Mouse (Mus musculus): ENCODE measurements around the gene 1700001P01Rik. TPM values are rescaled to one million over a fixed set of nuclear protein-coding genes. Genes with fewer than 3 reads are reported as not detected.
A peak's percentile ranks its signal among the peaks of the same experiment; 100 is the strongest.
"Not testable (repeated sequence)": the region's sequence is repeated elsewhere in the genome, so short reads cannot be mapped to it uniquely, and the experiment has no call there.

Gene 1700001P01Rik
- polyA plus RNA-seq, 1 experiment from 2014 or later: 0.24 TPM

DNA sequence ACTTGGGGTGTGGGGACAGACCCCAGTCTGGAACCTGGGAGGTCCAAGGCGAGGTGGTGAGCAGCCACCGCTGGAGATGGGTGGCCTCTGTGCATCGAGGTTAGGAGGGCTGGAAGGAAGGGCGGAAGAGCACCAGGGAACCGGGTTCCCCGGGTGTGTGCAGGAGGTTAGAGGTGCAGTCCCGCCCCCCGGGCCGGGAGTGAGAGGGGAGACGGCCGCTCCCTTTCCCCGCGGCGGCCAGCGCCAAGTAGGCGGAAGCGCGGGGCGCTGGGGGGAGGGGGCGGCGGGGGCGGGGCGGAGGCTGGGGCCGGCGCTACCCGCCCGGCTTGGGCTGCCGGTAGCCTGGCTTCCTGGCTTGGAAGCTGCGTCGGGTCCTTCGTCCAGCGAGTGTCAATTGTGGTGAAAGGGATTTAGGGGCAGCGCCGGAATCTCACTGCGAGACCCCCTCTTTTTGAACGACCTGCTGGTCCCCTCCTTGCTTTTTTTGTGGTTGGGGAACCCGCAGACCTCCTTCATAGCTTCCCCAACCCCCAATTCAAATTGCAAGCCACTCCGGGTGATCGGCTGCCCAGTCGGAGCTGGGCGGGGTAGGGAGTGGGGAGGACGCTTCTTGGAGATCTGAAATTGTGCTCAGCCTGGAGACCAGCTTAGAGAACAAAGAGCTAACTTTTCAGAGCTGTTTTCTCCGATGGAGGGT lies 24.4 kb upstream of the 1700001P01Rik start:
- H3K4me2 ChIP-seq (replicated peaks): peak overlapping the region; percentile 83
- H3K27ac ChIP-seq: peak overlapping the region; percentile 99
- peaks cover 39% of the 10 kb centered on the region for H3K4me1 ChIP-seq (replicated peaks)
- H3K9ac ChIP-seq: peak overlapping the region; percentile 94
- peak overlapping the region; percentile 94 for H3K4me3 ChIP-seq (replicated peaks)
- peak; percentile 76 for ATAC-seq
- under 1% methylated on average over 35 of the region's 43 CpGs for WGBS
- no peaks in the 10 kb centered on the region for H3K27me3 ChIP-seq (replicated peaks)
- H3K9me3 ChIP-seq: no peaks in the 10 kb centered on the region
- no peaks in the 10 kb centered on the region for H3K36me3 ChIP-seq

DNA sequence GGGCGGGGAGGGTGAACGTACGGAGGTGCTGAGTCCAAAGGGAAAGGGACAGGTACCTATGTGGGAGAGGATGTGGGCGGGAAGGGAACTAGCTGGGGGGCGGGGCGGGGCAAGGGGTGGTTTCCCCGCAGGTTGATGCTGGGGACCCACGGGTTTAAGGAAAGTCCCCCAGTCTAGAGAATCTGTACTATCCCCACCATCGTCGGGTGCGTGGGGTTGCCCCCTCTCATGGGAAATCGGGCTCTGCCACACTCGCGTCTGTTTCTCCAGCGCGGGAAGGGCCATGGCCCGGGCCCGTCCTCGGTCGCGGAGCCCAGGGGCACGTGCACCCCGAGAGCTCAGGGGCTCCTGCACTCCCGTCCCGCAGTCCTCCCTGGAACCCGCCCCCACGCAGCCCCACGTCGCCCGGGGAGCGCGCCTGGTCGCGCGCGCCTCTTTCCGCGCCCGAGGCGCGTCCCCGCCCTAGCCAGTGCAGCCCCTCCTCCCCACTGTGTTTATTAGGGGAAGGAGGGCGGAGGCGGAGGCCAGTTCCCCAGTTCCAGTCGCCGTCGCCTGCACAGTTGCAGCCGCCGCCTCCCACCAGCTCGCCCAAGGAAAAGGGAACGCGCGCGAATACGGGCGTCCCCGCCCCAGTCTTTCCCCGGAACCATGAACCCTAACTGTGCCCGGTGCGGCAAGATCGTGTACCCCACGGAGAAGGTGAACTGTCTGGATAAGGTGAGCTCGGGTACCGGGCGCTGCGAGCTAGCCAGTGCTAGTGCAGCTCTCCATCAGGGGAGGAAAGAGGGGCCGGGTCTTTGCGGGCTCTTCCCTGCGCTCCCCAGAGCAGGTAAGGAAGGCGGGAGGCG lies 23.7 kb upstream of the 1700001P01Rik start:
- peak; percentile 77 for ATAC-seq
- under 1% methylated on average over 71 of the region's 71 CpGs for WGBS
- H3K9ac ChIP-seq: peak overlapping the region; percentile 94
- H3K27ac ChIP-seq: peak overlapping the region; percentile 99
- H3K4me1 ChIP-seq (replicated peaks): peaks cover 31% of the 10 kb centered on the region
- H3K4me3 ChIP-seq (replicated peaks): peak overlapping the region; percentile 94
- no peaks in the 10 kb centered on the region for H3K27me3 ChIP-seq (replicated peaks)
- no peaks in the 10 kb centered on the region for H3K9me3 ChIP-seq
- H3K4me2 ChIP-seq (replicated peaks): peak overlapping the region; percentile 83
- H3K36me3 ChIP-seq: no peaks in the 10 kb centered on the region

DNA sequence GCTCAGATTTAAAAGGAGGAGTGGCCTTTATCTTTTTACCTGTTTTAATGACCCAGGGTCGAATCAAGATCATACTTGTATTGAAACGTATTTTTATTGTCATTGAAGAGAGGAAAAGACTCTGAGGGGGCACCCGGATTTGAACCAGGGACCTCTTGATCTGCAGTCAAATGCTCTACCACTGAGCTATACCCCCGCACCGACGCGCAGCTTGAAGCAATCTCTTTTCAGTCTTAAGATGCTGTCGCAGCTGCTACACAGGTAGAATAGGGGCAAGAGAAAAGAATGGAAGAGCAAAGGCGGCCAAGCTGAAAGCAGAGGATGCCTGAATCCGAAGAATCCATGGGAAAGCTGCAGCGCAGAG lies 23.0 kb upstream of the 1700001P01Rik start, which contains the start of gene Lasp1:
Lasp1 (plus strand) TSS at position 219 of the 364 bp plus-strand sequence.
- H3K36me3 ChIP-seq: no peaks in the 10 kb centered on the region
- no peaks in the 10 kb centered on the region for H3K9me3 ChIP-seq
- H3K4me1 ChIP-seq (replicated peaks): peaks cover 25% of the 10 kb centered on the region
- under 1% methylated on average over 11 of the region's 11 CpGs for WGBS
- peak within 1 kb of the TSS; percentile 83 for H3K4me2 ChIP-seq (replicated peaks)
- peak within 1 kb of the TSS; percentile 99 for H3K27ac ChIP-seq
- peak within 1 kb of the TSS; percentile 94 for H3K9ac ChIP-seq
- ATAC-seq: peak; percentile 46
- peak within 1 kb of the TSS; percentile 94 for H3K4me3 ChIP-seq (replicated peaks)
- no peaks in the 10 kb centered on the region for H3K27me3 ChIP-seq (replicated peaks)

DNA sequence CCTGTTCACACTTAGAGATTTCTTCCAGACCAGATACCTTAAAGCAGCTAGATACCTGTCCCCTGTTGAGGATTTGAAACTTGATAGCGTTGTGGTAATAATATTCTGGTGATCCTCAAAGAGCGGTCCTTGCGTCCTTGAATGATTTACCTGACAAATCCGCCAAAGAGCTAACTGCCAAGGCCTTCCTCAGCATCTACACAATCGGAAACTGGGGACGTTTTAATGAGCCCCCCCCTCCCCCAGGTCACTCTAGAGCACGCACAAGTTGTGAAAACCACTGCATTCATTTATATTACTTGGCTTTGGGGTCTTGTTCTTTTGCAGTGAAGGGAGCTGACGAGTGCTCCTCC lies 22.3 kb upstream of the 1700001P01Rik start:
- H3K4me2 ChIP-seq (replicated peaks): peak overlapping the region; percentile 83
- peak overlapping the region; percentile 94; the same call in 1 of the 2 replicates for H3K4me3 ChIP-seq (replicated peaks)
- H3K27me3 ChIP-seq (replicated peaks): no peaks in the 10 kb centered on the region
- no peaks in the 10 kb centered on the region for H3K9me3 ChIP-seq
- 46% methylated on average over 8 of the region's 8 CpGs for WGBS
- H3K36me3 ChIP-seq: no peaks in the 10 kb centered on the region
- ATAC-seq: no peak
- H3K27ac ChIP-seq: 0 out of 2 replicates have a peak overlapping the region, but pooled peaks have one; percentile 11
- no peak overlapping the region for H3K9ac ChIP-seq
- peaks cover 22% of the 10 kb centered on the region for H3K4me1 ChIP-seq (replicated peaks)

DNA sequence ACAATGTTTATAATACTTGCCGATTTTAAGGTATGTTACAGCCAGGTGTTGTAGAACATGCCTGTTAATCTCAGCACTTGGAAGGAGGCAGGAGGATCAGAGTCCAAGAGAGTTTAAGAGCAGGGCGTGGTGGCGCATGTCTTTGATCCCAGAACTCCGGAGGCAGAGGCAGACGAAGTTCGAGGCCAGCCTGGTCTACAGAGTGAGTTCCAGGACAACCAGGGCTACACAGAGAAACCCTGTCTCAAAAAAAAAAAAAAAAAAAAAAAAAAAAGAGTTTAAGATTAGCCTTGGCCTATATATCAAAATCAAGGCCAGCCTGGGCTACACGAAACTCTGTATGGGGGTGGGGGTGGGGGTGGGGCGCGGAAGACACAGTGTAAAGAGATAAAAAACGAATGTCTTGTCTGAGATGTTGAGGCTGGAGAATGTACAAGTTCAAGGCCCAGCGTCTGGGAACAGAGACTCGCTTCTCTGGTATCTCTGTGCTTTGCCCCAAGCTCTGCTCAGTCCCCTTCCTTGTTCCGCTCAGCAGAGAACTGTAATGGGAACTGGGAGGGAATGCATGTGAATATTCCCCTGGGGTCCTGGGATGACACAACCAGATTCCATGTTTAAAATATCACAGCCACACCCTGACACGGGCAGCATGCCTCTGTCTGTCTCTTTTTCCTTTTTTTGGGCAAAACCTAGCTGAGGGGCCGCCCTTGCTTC lies 21.8 kb upstream of the 1700001P01Rik start:
- Histone ChIP-seq H3K4me1 (replicated peaks) (peaks cover 21% of the 10 kb centered on the region), H3K27me3 (replicated peaks) (no peaks in the 10 kb centered on the region), H3K9ac (no peak overlapping the region), H3K4me2 (replicated peaks) (0 out of 2 replicates have a peak overlapping the region, but pooled peaks have one; percentile 83), H3K4me3 (replicated peaks) (no peak overlapping the region), H3K9me3 (no peaks in the 10 kb centered on the region), H3K36me3 (no peaks in the 10 kb centered on the region), H3K27ac (no peak overlapping the region)
- no peak for ATAC-seq
- WGBS: 61% methylated on average over 15 of the region's 15 CpGs

DNA sequence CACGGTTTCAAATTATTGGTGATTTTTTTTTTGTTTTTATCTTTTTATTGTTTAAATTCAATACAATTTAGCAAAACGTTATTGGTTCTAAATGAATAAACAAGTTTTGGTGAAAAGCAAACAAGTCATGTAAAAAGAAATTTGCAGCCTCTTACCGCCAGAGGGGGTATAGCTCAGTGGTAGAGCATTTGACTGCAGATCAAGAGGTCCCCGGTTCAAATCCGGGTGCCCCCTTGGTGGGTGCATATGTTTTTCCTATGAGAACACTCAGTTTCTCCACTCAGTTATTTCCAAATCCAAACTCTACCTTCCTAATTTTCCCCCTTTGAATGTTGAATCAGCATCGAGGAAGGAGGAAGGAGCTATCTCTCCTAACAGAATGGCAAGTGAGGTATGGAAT lies 21.2 kb upstream of the 1700001P01Rik start:
- 5% methylated on average over 6 of the region's 6 CpGs for WGBS
- peaks cover 15% of the 10 kb centered on the region for H3K4me1 ChIP-seq (replicated peaks)
- H3K27ac ChIP-seq: no peak overlapping the region
- no peaks in the 10 kb centered on the region for H3K9me3 ChIP-seq
- no peaks in the 10 kb centered on the region for H3K27me3 ChIP-seq (replicated peaks)
- no peak overlapping the region for H3K4me3 ChIP-seq (replicated peaks)
- no peak overlapping the region for H3K9ac ChIP-seq
- no peak for ATAC-seq
- H3K36me3 ChIP-seq: no peaks in the 10 kb centered on the region
- no peak overlapping the region for H3K4me2 ChIP-seq (replicated peaks)

DNA sequence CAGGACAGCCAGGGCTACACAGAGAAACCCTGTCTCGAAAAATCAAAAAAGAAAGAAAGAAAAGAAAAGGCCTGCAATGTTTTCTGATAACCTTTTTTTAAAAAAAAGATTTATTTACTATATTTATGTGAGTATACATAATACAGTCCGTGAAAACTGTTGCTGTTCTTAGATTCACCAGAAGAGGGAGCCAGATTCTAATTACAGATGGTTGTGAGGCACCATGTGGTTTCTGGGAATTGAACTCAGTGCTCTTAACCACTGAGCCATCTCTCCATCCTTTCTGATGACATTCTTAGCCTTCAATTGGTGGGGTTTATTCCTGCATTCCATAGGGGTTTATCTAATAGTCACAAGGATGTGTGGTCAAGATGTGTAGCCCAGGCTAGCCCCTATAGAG lies 17.4 kb upstream of the 1700001P01Rik start:
- Histone ChIP-seq H3K36me3 (no peaks in the 10 kb centered on the region), H3K9me3 (no peaks in the 10 kb centered on the region), H3K27me3 (replicated peaks) (no peaks in the 10 kb centered on the region), H3K9ac (no peak overlapping the region), H3K27ac (no peak overlapping the region), H3K4me3 (replicated peaks) (no peak overlapping the region), H3K4me2 (replicated peaks) (no peak overlapping the region), H3K4me1 (replicated peaks) (peaks cover 3% of the 10 kb centered on the region)
- WGBS: 10% methylated on average over 2 of the region's 2 CpGs
- no peak for ATAC-seq

DNA sequence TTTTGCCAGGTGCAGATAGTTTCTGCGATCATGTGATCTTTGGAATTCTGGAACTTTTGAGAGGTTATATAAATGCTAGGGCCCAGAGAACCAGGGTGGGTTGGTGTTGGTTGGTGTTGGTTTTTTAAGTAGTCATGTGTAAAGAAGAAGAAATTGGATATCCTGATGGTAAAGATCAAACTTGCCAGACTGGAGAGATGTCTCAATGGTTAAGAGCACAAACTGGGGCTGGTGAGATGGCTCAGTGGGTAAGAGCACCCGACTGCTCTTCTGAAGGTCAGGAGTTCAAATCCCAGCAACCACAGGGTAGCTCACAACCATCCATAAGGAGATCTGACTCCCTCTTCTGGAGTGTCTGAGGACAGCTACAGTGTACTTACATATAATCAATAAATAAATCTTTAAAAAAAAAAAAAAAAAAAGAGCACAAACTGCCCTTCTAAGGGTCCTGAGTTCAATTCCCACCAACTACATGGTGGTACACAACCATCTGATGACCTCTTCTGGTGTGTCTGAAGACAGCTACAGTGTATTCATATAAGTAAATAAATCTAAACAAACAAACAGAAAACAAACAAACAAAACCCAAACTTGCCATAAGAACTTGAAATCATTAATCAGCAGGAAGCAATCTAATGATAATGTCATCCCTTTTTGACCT lies 15.2 kb upstream of the 1700001P01Rik start:
- H3K4me3 ChIP-seq (replicated peaks); H3K27me3 ChIP-seq (replicated peaks); H3K27ac ChIP-seq; H3K9me3 ChIP-seq; H3K9ac ChIP-seq; H3K36me3 ChIP-seq; ATAC-seq; H3K4me2 ChIP-seq (replicated peaks); H3K4me1 ChIP-seq (replicated peaks): not testable (repeated sequence)
- 82% methylated on average over 2 of the region's 2 CpGs for WGBS

DNA sequence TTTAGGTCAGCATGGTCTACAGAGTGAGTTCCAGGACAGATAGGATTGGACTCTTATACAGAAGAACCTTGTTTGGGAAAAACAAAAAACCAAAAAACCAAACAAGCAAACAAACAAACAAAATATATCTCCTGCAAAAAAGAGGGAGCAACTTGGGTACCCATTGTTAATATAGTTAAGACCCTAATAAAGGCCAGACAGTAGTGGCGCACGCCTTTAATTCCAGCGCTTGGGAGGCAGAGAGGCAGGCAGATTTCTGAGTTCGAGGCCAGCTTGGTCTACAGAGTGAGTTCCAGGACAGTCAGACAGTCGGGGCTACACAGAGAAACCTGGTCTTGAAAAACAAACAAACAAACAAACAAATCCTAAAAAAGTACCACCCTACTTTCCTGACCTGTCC lies 14.0 kb upstream of the 1700001P01Rik start:
- Histone ChIP-seq H3K4me1 (replicated peaks) (no peaks in the 10 kb centered on the region), H3K9ac (no peak overlapping the region), H3K4me2 (replicated peaks) (no peak overlapping the region), H3K27ac (no peak overlapping the region), H3K9me3 (no peaks in the 10 kb centered on the region), H3K4me3 (replicated peaks) (no peak overlapping the region), H3K36me3 (no peaks in the 10 kb centered on the region), H3K27me3 (replicated peaks) (no peaks in the 10 kb centered on the region)
- 90% methylated on average over 5 of the region's 5 CpGs for WGBS
- ATAC-seq: no peak

DNA sequence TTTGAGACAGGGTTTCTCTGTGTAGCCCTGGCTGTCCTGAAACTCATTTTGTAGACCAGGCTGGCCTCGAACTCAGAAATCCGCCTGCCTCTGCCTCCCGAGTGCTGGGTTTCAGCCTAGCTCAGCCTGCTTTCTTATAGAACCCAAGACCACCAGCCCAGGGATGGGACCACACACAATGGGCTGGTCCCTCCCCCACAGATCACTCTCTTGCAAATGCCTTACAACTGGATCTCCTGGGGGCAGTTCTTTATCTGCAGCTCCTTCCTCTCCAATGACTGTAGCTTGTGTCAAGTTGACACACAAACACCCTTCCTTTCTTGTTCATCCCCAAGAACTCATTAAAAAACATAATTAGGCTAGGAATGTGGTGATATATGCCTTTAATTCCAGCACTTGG lies 12.2 kb upstream of the 1700001P01Rik start:
- Histone ChIP-seq H3K9ac (no peak overlapping the region), H3K4me3 (replicated peaks) (no peak overlapping the region), H3K27ac (no peak overlapping the region), H3K27me3 (replicated peaks) (no peaks in the 10 kb centered on the region), H3K36me3 (no peaks in the 10 kb centered on the region), H3K4me1 (replicated peaks) (no peaks in the 10 kb centered on the region), H3K4me2 (replicated peaks) (no peak overlapping the region), H3K9me3 (no peaks in the 10 kb centered on the region)
- WGBS: 93% methylated on average over 3 of the region's 3 CpGs
- no peak for ATAC-seq

DNA sequence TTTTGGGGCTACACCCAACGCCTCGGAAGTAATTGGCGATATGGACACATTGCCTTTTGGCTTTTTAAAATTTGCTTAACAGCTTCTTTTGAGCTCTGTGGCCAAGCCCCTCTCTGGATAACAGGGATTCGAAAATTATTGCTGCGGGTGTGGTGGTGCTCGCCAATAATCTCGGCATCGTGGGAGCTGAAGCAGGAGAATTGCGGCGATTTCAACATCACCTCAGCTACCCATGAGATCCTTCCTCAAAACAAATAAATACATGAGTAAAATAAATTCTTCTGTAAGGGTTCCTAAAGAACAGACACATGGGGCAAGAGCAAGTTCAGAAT lies 6.8 kb upstream of the 1700001P01Rik start:
- WGBS: 0% methylated on average over 10 of the region's 10 CpGs
- no peak for ATAC-seq
- Histone ChIP-seq H3K9ac (peak overlapping the region; percentile 63), H3K27me3 (replicated peaks) (no peaks in the 10 kb centered on the region), H3K4me1 (replicated peaks) (peaks cover 16% of the 10 kb centered on the region), H3K4me3 (replicated peaks) (peak overlapping the region; percentile 90), H3K27ac (peak overlapping the region; percentile 91), H3K36me3 (peaks cover 25% of the 10 kb centered on the region), H3K4me2 (replicated peaks) (peak overlapping the region; percentile 63), H3K9me3 (no peaks in the 10 kb centered on the region)
